Mouse (Mus musculus) lung, embryonic 15.5 days (tissue): Measurements from ENCODE around the gene Lrmda. TPM values are rescaled to one million over a fixed set of nuclear protein-coding genes. Genes with fewer than 3 reads are reported as not detected.

ENCODE experiments used
- ATAC-seq: fragments of 200-750 bp; cut with Nextera tagmentation; 2 replicates; pipeline ENCODE4 v1.8.0; 2017; ENCODE audit warnings: moderate number of reproducible peaks, borderline replicate concordance; ENCODE audit not compliant: low FRiP score, low TSS enrichment; ENCODE audit errors: extremely low read depth
- H3K27ac ChIP-seq: fragments of 300-500 bp; sonication (generic); 2 replicates; pipeline ENCODE4 v1.5.1; 2015; ENCODE audit warnings: moderate library complexity, mild to moderate bottlenecking, inconsistent platforms
- H3K27me3 ChIP-seq: fragments of 300-500 bp; sonication (generic); 2 replicates; pipeline ENCODE4 v1.6.1; 2015; ENCODE audit warnings: inconsistent platforms
- H3K36me3 ChIP-seq: fragments of 300-500 bp; sonication (generic); 2 replicates; pipeline ENCODE4 v1.6.1; 2015; ENCODE audit warnings: inconsistent platforms
- H3K4me1 ChIP-seq: fragments of 300-500 bp; sonication (generic); 2 replicates; pipeline ENCODE4 v1.6.1; 2015; ENCODE audit warnings: inconsistent platforms
- H3K4me2 ChIP-seq: fragments of 300-500 bp; sonication (generic); 2 replicates; pipeline ENCODE4 v1.6.1; 2015; ENCODE audit warnings: inconsistent platforms, mild to moderate bottlenecking, moderate library complexity
- H3K4me3 ChIP-seq: fragments of 300-500 bp; sonication (generic); 2 replicates; pipeline ENCODE4 v1.5.1; 2015; ENCODE audit warnings: mild to moderate bottlenecking, inconsistent platforms
- H3K9ac ChIP-seq: fragments of 300-500 bp; sonication (generic); 2 replicates; pipeline ENCODE4 v1.6.1; 2015; ENCODE audit warnings: inconsistent platforms
- H3K9me3 ChIP-seq: fragments of 300-500 bp; sonication (generic); 2 replicates; pipeline ENCODE4 v1.6.1; 2016; ENCODE audit warnings: inconsistent platforms
- WGBS: fragments of 180-500 bp; shearing (Covaris S2); methylation state at CpG from one replicate; pipeline ENCODE4 v1.1.7; 2015; 5-methylcytosine and 5-hydroxymethylcytosine counted together
- polyA plus RNA-seq: library from polyadenylated mRNA; unstranded; fragments of >200 nt; fragmentation: Nextera tagmentation; extraction: Ambion mirVana; gene quantifications from 2 replicates; pipeline ENCODE4 v1.2.1, GENCODE M21; 2015

Lrmda gene
- polyA plus RNA-seq, 1 experiment from 2014 or later, result 0.39 TPM

DNA sequence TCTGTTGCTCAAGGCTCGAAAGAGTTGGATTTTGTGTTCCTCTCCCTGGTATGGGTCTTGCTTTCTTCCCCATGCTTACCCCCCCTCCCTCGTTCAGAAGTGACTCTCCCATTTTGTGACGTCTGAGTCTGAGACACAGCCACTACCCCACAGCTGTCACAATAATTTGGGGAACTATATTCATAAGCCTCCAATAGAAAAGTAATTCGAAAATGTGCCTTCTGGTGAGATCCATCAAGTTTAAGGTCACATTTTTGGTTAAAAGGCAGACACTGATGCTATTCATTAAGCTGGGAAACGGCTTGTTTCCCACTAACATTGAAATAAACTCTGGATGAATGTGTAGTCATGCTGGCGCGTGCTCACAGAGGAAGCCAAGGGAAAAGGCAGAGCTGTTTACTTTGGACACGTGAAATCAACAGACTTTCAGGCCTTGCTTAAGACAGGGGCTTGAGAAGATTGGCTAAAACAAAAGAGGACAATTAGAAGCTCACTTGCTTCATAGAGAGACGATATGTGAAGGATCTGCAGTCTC lies 795.4 kb downstream of the Lrmda start:
- Histone ChIP-seq H3K4me3 (no peak overlapping the region), H3K9ac (no peak overlapping the region), H3K36me3 (no peaks in the 10 kb centered on the region), H3K27ac (no peak overlapping the region), H3K4me1 (peaks cover 42% of the 10 kb centered on the region), H3K4me2 (no peak overlapping the region), H3K9me3 (no peaks in the 10 kb centered on the region), H3K27me3 (no peaks in the 10 kb centered on the region)
- ATAC-seq, result no peak
- 46% methylated on average over 9 of the region's 9 CpGs for WGBS

DNA sequence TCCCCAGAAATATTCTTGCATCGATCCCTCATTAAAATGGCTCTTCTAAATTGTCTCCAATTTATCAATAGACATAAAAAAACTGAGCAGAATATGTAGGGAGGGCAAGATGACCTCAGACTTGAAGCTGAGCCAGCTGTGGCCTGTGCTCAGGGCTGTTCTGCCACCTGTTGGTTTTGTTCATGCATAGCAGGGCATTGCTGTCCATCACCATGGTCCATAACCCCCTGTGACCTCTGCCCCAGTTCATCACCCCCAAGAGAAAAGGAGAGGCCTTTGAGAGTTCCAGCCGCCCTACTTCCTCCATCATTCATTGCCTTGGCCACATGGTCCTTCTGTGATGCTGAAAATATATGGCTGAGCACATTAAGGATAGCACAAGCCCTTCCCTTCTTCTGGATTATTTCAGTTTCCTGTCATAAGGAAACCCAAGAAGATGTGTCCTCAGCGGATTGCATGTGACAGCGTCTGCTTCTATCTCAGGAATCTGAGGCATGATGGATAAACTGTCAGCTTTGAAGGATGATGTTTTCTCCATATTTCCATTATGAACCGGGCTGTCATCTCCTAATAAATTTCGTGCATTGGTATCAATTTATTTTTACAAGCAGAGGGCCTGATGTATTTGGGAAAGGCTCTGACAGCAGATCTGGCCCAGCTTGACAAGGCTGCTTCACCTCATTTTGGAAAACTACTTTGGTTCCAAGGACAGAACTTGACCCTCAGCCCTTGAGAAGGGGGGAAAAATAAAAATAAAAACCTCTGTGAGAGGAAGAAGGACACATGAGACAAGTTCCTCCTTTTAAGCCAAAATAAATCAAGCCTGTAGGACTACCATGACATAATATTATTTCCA lies 798.1 kb downstream of the Lrmda start:
- Histone ChIP-seq H3K9me3 (no peaks in the 10 kb centered on the region), H3K36me3 (no peaks in the 10 kb centered on the region), H3K4me2 (no peak overlapping the region), H3K27ac (no peak overlapping the region), H3K9ac (no peak overlapping the region), H3K27me3 (no peaks in the 10 kb centered on the region), H3K4me1 (peaks cover 31% of the 10 kb centered on the region), H3K4me3 (no peak overlapping the region)
- no peak for ATAC-seq
- 55% methylated on average over 6 of the region's 6 CpGs for WGBS

DNA sequence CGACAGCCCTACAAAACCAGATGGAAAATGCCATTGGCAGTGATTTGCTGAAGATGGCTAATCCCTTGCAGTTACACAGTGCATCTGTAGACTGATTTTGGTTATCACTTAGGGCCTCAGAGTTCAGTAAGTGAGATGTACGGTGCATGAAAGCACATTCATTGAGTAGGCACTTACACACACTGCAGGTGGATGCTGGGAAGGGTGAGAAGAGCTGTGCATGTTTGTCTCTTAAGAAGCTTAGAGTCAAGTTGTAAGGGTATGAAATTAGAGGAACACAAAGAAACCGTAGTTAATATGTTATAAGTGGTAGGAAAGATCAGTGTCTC lies 798.7 kb downstream of the Lrmda start:
- no peaks in the 10 kb centered on the region for H3K36me3 ChIP-seq
- H3K4me1 ChIP-seq, result peaks cover 26% of the 10 kb centered on the region
- no peak overlapping the region for H3K4me2 ChIP-seq
- H3K9ac ChIP-seq, result no peak overlapping the region
- ATAC-seq, result no peak
- no peak overlapping the region for H3K27ac ChIP-seq
- H3K4me3 ChIP-seq, result no peak overlapping the region
- H3K27me3 ChIP-seq, result no peaks in the 10 kb centered on the region
- H3K9me3 ChIP-seq, result no peaks in the 10 kb centered on the region
- WGBS, result 54% methylated on average over 3 of the region's 3 CpGs

DNA sequence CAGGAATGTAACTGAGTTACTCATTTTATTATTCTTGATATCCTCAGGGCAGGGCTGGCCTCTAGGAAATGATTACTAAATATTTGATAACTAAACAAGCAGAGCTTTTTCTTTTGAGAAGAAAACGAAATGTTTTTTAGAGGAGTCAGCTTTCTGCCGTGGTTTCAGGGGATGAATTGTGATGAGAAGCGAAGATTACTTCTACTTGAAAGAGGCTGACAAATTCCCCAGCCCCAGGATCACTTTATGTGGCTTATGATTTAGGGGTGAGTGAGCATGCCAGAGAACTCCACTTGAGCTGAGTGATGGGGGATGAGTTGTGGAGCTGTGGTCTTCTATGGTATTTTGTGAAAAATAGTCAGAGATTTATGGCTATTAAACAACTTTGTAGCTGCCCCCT lies 803.4 kb downstream of the Lrmda start:
- H3K4me3 ChIP-seq, result no peak overlapping the region
- no peaks in the 10 kb centered on the region for H3K36me3 ChIP-seq
- ATAC-seq, result no peak
- H3K27me3 ChIP-seq, result no peaks in the 10 kb centered on the region
- no peak overlapping the region for H3K27ac ChIP-seq
- WGBS, result 51% methylated on average over 3 of the region's 3 CpGs
- H3K4me1 ChIP-seq, result no peaks in the 10 kb centered on the region
- H3K9me3 ChIP-seq, result no peaks in the 10 kb centered on the region
- H3K9ac ChIP-seq, result no peak overlapping the region
- H3K4me2 ChIP-seq, result no peak overlapping the region

DNA sequence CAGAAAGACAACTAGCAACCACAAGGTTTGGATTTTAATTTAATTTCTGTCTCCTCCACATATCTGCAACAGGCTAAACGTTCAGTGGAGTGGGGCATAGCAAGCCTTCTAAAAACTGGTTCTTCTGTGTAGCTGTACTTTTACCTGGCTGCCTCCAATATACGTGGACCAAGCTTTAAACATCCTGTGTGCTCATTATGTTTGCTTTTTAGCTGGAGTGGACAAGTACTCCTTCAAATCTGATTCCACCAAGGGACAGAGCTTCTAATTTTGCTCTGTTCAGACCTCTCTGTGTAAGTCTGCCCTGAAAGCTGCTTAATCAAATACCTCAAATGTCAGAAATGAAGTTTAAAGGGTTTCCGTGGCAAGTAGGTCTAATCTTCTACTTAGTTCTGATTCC lies 807.3 kb downstream of the Lrmda start:
- no peak overlapping the region for H3K4me3 ChIP-seq
- no peaks in the 10 kb centered on the region for H3K4me1 ChIP-seq
- H3K4me2 ChIP-seq, result no peak overlapping the region
- no peaks in the 10 kb centered on the region for H3K27me3 ChIP-seq
- H3K9me3 ChIP-seq, result no peaks in the 10 kb centered on the region
- no peak for ATAC-seq
- WGBS, result 45% methylated on average over 3 of the region's 3 CpGs
- H3K27ac ChIP-seq, result no peak overlapping the region
- H3K36me3 ChIP-seq, result no peaks in the 10 kb centered on the region
- no peak overlapping the region for H3K9ac ChIP-seq

DNA sequence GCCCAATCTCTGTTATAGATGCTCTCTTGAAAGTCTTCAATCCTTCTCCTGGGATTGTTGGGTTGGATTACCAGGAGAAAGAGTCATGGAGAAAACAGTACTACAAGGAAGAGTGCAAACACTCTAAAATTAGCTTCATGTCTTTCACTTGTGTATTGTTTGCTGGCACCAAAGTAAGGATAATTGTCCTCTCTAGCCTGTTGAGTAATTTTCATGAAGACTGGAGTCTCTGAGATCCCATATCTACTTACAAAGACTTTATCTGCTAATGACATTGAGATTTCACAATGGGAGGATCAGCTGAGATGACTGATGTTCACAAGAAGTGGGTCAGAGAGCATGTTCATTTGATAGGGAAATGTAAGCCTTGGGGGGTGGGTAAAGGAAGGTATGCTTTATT lies 817.5 kb downstream of the Lrmda start:
- Histone ChIP-seq H3K4me1 (no peaks in the 10 kb centered on the region), H3K4me2 (no peak overlapping the region), H3K27ac (no peak overlapping the region), H3K9me3 (no peaks in the 10 kb centered on the region), H3K9ac (no peak overlapping the region), H3K4me3 (no peak overlapping the region), H3K27me3 (no peaks in the 10 kb centered on the region), H3K36me3 (no peaks in the 10 kb centered on the region)
- no peak for ATAC-seq

DNA sequence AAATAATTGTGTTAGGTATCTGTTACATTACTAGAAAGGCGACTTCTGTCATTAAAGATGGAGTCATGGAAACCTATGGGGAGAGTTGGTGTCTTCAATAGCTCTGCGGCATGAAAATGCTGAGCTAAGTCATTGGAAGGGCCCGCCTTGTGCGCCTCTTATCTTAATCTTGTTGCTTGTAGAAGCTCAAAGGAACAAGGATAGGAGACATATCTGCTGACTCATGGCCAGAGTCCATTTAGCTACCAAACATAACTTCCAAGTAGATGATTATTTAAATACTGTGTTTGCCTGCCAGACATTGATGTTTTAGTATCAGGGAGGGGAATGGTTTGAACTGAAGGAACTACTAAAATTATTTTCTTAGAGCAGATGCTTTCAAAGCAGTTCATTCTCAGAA lies 821.6 kb downstream of the Lrmda start:
- Histone ChIP-seq H3K27ac (no peak overlapping the region), H3K4me1 (peaks cover 4% of the 10 kb centered on the region; the same call in 1 of the 2 replicates), H3K9ac (no peak overlapping the region), H3K4me3 (no peak overlapping the region), H3K9me3 (no peaks in the 10 kb centered on the region), H3K27me3 (no peaks in the 10 kb centered on the region), H3K36me3 (no peaks in the 10 kb centered on the region), H3K4me2 (no peak overlapping the region)
- WGBS, result 93% methylated on average over 4 of the region's 4 CpGs
- ATAC-seq, result no peak

DNA sequence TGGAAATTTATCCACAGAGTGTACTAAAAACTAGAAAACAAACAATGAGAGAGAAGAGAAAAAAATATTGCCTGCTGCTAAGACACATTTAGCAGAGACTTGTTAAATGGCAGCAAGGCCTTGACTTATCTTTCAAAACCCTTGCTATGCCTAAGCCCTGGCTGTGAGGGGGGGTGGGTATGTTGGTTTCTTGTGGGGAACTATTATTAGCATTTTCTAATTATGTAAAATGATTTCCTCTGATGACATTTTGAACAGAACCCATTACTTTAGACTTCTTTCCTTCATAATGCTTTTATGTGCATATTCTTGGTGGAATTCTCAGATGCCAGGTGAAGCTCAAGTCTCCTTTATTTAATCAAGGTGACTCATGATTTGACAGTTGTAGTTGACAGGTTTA lies 824.5 kb downstream of the Lrmda start:
- Histone ChIP-seq H3K27ac (no peak overlapping the region), H3K4me1 (peaks cover 4% of the 10 kb centered on the region; the same call in 1 of the 2 replicates), H3K9me3 (no peaks in the 10 kb centered on the region), H3K4me3 (no peak overlapping the region), H3K4me2 (no peak overlapping the region), H3K36me3 (no peaks in the 10 kb centered on the region), H3K9ac (no peak overlapping the region), H3K27me3 (no peaks in the 10 kb centered on the region)
- ATAC-seq, result no peak

DNA sequence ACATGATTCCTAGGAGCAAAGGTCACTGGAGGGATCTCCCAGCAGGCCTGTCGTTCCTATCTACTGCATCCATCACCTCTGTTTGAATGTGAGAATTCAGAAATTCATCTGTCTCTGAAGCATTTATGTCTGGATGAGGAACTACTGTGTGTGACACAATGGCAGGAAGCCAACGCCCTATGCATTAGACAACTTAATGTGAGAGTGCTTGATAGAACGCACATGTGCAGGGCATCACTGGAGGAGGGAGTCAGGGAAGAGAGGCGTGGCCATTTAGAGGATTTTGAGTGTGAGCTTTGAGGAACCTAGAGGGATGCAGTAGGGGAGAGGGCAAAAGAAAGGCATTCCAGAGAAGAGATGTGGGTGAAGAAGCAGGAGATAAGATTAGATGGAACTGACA lies 825.9 kb downstream of the Lrmda start:
- Histone ChIP-seq H3K4me2 (no peak overlapping the region), H3K4me1 (peaks cover 4% of the 10 kb centered on the region; the same call in 1 of the 2 replicates), H3K9ac (no peak overlapping the region), H3K9me3 (no peaks in the 10 kb centered on the region), H3K4me3 (no peak overlapping the region), H3K36me3 (no peaks in the 10 kb centered on the region), H3K27ac (no peak overlapping the region), H3K27me3 (no peaks in the 10 kb centered on the region)
- peak; percentile 81 for ATAC-seq
- WGBS, result 40% methylated on average over 4 of the region's 4 CpGs

DNA sequence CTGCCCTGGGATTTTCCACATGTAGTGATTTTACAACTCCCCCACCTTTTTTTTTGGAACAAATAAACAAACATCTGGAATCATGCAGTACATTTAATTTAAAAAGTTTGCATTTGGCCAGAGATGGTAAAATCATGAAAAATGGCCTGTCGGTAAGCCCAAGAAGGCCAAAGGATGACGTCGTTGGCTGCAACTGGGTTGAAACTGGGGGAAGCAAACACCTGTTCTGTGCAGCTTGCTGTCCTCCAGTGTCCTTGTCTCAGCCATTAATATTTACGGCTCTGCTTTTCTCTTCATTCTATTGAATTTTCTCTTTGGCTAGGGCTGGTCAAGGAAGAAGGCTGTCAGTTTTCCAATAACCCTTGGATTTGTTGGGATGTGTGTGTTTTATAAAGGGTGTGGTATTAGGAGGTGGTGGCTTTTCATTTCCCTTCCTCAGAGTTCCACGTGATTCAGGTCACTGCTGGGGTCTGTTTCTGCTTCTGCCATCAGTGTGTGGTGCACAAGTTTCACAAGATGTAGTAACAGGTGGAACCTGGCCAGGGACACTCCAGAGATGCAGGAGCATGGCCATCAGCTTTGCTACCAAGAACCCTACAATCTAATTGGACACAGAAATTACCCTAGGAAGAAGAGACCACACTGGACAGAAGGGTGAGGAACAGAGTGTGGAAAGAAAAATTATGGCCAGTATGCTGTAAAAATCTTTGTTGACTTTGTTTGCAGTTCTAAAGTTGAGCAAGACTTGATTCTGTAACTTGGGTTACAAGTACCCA lies 827.7 kb downstream of the Lrmda start:
- Histone ChIP-seq H3K4me1 (peaks cover 4% of the 10 kb centered on the region; the same call in 1 of the 2 replicates), H3K27me3 (no peaks in the 10 kb centered on the region), H3K4me3 (no peak overlapping the region), H3K4me2 (no peak overlapping the region), H3K36me3 (no peaks in the 10 kb centered on the region), H3K9ac (no peak overlapping the region), H3K9me3 (no peaks in the 10 kb centered on the region), H3K27ac (no peak overlapping the region)
- no peak for ATAC-seq
- 78% methylated on average over 5 of the region's 5 CpGs for WGBS

DNA sequence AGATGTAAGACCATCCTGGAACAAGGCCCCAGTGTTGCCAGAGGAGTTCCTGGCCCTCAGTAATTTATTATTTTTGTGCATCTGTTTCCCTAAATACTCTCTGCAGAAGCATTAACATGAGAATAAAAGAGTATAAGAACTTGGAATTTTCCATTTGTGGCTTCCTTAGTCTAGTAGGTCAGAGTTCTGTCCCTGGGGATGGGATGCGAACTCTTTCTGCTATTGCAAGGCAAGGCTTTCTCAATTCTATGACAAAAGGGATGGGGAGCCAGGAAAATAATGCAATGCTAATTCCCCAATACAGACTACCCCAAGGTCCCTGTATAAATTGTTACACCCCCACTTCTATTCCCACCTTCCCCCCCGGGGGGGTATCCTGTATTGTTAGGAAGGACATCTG lies 829.6 kb downstream of the Lrmda start:
- Histone ChIP-seq H3K4me1 (peaks cover 4% of the 10 kb centered on the region; the same call in 1 of the 2 replicates), H3K4me3 (no peak overlapping the region), H3K27me3 (no peaks in the 10 kb centered on the region), H3K27ac (no peak overlapping the region), H3K4me2 (no peak overlapping the region), H3K9ac (no peak overlapping the region), H3K9me3 (no peaks in the 10 kb centered on the region), H3K36me3 (no peaks in the 10 kb centered on the region)
- ATAC-seq, result no peak
- 78% methylated on average over 2 of the region's 2 CpGs for WGBS

DNA sequence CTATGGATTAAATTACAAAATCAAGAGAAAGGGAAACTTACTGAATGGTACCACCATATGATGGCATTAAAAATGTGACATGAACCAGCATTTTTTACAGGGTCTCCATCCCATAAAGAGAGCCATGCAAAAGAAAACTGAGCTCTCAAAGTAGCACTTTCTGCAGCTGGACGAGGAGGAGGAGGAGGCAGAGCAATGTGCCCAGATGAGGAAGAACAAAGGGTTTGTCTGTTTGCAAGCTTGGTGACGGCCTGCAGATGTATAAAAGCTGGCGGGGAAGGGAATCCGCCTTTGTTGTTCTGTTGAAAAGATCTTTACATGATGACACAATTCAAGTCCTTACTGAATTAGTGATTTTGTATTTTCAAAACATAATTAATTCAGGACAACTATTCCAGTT lies 841.1 kb downstream of the Lrmda start:
- H3K27me3 ChIP-seq, result no peaks in the 10 kb centered on the region
- no peak overlapping the region for H3K9ac ChIP-seq
- no peaks in the 10 kb centered on the region; the same call in 1 of the 2 replicates for H3K4me1 ChIP-seq
- no peak overlapping the region for H3K27ac ChIP-seq
- H3K36me3 ChIP-seq, result no peaks in the 10 kb centered on the region
- no peak for ATAC-seq
- WGBS, result 70% methylated on average over 4 of the region's 4 CpGs
- no peak overlapping the region for H3K4me2 ChIP-seq
- no peak overlapping the region for H3K4me3 ChIP-seq
- H3K9me3 ChIP-seq, result no peaks in the 10 kb centered on the region
